Mouse (Mus musculus) B cell, adult 62 days (primary cell): ENCODE data around the gene Acot7. TPM values are rescaled to one million over a fixed set of nuclear protein-coding genes. Genes with fewer than 3 reads are reported as not detected.

Experiments
- total RNA-seq: library from RNA; stranded (reverse); gene quantifications from 4 replicates; pipeline ENCODE4 v1.2.4, GENCODE M21; 2023

Acot7 gene
- 2.1 to 4.7 TPM (median 3.1 TPM) in 4 replicates for total RNA-seq

DNA sequence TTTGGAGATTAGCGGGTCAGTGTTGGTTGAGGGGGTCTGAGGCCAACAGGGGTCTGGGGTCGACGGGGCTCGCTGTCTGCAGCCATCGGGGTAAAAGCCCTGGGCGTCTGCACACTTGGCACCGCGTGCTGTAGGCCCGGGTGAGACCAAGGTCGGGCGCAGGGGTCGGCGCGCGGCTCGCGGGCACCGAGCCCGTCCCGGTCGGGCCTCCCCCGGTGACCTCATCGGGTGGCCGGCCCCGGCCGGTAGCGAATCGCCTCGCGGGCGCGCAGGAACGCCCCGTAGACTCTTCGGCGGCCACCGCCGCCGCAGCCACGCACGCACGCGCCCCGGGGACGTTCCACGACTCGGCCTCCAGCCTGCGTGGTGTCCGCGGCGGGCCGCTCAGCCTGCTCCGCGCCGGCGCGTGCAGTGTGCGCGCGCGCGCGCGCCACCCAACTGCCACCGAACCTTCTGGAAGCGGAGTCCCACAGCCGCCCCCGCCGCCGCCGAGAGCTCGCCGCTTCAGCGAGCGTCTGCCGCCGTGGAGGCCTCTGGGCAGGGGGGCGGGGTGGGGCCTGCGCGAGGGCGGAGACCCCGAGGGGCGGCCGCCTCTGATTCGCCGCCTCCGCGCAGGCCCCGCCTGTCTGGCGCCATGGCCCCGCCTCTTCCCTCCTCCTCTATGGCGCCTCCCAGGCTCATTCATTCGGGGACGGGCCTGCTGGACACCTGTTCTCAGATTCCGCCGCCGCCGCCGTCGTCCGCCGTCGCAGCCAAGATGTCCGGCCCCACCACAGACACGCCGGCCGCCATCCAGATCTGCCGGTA, at the start of gene Acot7:
Acot7 (plus strand) TSS at position 598 of the 807 bp plus-strand sequence.

DNA sequence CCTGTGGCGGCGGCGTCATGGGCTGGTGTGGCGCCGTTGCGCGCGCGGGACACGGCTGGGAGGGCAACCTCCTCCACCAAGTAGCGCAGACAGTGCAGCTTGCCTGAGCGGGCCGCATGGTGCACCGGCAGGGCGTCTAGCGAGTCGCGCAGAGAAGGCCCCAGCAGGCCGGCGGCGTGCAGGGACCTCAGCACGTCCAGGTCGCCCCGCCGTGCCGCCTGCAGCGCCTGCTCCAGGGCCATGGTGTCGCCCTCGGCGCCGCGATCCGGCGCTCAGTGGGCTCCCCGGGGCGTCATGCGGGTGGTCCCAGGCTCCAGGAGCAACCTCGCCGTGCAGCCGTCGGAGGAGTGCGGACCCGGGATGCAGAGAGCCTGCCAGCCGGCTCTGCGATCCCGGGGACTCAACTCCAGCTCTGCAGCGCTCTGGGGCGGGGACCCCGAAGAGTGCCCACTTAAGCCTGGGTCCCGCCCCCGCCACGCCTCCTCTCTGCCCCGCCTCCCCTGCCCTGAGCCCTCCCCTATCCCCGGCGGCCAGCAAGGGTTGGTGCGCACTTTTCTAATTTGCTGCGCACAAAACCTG, 25.9 kb upstream of the Acot7 start, which contains the start of gene Espn:
Espn (minus strand) TSS at position 406 of the 579 bp plus-strand sequence.

DNA sequence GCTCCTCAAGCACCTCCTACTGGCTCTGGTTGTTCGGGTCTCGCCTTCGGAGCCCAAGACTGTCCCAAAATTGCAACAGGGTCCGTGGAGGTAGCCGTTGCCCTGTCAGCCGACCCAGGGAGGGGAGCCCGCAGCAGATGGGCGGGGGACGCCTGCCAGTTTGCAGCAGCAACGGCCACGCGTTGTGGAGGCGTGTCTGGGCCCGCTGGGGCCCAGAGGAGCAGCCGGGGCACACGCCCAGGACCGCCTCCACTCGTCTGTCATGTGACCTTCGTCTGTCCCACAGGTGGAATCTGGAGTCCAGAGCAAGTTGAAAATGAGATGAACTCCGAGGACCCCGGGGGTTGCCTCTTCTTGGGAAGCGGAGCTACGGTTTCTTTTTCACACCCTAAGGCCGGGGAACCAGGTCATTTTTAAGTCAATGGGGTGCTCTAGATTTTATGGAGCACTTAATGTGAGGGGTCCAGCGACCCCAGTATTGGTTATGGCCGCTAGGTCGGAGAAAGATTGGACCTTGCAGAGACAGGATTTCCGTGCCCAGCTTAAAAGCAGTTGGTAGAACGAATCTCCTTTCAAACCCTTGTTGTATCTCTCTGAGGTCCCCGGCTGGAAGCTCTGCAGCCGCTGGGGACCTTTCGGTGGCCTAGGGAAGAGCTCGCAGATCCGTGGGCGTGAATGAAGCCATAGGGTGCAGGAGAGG, 19.2 kb upstream of the Acot7 start, which contains the start of gene Hes2:
Hes2 (plus strand) TSS at position 283 of the 700 bp plus-strand sequence.

DNA sequence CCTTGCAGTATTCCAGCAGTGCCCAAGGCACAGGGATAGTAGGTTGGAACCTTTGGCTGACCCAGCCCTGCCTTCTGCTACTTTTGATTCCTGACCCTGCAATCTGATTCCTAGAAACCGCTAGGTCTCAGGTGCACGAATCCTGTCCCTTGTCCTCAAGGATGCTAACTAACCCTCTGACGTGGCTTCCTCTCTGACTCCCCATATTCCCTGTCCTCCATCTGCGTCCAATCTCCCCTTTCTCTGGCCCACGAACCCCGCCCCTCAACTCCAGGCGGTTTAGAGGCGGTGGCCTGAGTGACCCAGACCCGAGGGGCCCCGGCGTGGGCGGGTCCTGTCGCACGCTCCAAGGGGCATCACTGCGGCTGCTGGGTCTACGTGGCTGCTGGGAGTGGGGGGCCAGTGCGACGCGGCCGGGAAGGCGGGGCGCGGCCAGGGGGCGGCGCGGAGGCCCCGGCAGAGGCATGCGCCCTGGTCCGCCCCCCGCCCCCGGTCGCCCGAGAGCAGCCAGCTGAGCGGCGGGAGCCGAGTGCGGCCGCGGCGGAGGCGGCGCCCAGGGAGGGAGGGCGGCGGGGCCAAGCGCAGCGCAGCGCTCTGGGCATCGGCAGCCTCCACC, 95.8 kb downstream of the Acot7 start, which contains the start of gene Gpr153:
Gpr153 (plus strand) TSS at position 612 of the 616 bp plus-strand sequence.

DNA sequence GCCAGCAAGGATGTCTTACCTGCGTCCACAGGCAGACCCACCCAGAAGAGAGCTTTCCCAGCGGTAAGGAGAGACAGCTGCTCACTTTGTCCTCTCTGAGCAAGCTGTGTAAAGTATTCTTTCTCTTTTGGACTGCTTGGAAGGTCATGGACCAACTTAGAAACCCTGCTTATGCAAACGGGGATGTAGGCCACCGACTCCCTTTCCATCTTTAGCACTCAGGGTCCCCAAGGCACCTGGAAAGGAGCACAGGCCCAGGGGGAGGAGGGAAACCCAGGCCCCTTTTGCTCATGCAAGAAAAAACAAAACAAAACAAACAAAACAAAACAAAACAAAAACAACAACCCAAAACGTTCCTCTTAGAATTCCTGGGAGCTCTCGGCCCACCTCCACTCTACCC, 113.6 kb downstream of the Acot7 start, which contains the start of gene Hes3:
Hes3 (minus strand) TSS at position 101 of the 400 bp plus-strand sequence.

DNA sequence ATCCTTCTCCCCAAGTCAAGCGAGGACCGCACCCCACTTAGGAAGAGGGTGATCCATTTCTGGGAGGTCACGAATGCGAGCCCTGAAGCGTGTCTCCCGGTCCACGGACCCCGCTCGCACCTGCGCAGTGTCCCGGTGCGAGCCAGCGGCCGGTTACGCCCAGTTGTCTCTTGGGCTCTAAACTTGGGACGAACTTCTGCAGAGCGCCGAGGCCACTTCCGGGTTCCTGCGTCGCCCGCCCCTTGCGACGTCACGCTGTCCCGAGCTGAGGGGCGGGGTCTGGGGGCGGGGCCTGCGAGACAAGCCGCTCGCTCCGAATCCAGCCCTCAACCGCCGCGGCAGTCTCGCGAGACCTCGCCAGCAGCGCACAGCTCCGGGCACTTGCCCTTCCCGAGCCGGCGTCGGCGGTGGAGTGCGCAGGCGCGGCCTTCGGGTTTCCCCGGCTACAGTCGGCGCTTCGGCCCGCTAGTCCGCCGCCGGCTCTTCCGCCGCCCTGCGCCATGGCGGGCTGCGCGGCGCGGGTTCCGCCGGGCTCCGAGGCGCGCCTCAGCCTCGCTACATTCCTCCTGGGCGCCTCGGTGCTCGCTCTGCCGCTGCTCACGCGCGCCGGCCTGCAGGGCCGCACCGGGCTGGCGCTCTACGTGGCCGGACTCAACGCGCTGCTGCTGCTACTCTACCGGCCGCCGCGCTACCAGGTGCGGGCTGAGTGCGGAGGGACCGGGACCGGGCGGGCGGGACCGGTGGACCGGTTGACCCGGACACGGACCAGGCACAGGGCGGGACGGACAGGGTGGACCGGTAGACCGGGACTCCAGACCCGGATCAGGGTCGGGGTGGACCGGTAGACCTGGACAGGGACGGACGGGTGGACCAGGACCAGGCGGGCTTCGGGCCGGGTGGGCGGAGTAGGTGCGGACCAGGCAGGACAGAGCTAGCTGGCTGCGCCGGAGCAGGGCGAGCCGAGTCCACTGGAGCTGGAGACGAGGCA, 119.2 kb downstream of the Acot7 start, which contains the start of gene Icmt:
Icmt (plus strand) TSS at position 354 of the 988 bp plus-strand sequence.

DNA sequence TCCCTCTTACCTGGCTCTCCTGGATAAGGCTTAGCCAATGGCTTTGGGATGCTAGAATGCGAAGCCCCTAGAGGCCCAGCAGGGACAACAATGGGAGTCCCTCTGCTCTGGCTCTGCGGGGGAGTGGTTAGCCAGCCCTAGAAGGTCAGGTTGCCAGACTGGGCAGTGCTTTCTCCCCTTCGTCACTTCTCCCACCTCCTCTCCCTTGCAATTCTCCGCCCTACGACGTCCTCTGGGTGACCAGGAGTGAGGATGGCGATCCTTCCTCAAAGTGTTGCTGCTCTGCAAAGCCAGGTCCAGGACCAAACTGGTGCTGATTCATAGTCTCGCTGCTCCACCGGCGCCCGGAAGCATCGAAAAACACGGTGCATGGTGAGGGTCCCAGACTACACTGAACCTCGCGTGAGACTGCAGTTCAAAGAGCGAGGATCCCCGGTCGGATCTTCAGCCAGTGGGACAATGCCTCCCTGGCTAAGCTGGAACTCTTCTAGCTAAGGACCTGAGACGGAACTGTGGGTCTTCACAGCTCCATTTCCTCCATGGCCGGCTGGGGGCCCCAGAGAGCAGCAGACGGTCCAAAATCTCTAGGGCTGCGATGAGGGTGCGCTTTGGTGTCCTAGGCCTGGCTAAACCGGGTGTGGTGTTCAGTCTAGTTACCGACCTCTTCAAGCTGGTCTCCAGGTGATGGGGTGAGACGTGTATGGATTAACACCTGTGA, 140.7 kb downstream of the Acot7 start, which contains the start of gene Rnf207:
Rnf207 (minus strand) TSS at position 477 of the 718 bp plus-strand sequence.

Other genes starting within 250 kb of the Acot7 start
- 68.5 to 81.5 TPM (median 74.4 TPM) in 4 replicates for gene Dnajc11, start 244.4 kb upstream of the Acot7 start, total RNA-seq
- gene Thap3, start 189.1 kb upstream of the Acot7 start, total RNA-seq, result 31.2 to 45.4 TPM (median 36.3 TPM) in 4 replicates
- gene Phf13, start 181.9 kb upstream of the Acot7 start, total RNA-seq, result 3.9 to 5.2 TPM (median 4.4 TPM) in 4 replicates
- 18.7 to 19.6 TPM (median 19.3 TPM) in 4 replicates for gene Klhl21, start 169.3 kb upstream of the Acot7 start, total RNA-seq
- gene Zbtb48, start 150.5 kb upstream of the Acot7 start, total RNA-seq, result 17.9 to 27.9 TPM (median 23.9 TPM) in 4 replicates
- gene Tas1r1, start 139.6 kb upstream of the Acot7 start, total RNA-seq, result not detected in 4 replicates
- 39.4 to 44.4 TPM (median 41.6 TPM) in 4 replicates for gene Nol9, start 138.8 kb upstream of the Acot7 start, total RNA-seq
- gene Plekhg5, start 105.6 kb upstream of the Acot7 start, total RNA-seq, result 1.5 to 5.8 TPM (median 3.5 TPM) in 4 replicates
- gene Tnfrsf25, start 62.2 kb upstream of the Acot7 start, total RNA-seq, result 0.56 TPM in 1 of 4 replicates, not detected in the others
- gene Espn, start 25.8 kb upstream of the Acot7 start, total RNA-seq, result 0.92 to 1.9 TPM (median 1.4 TPM) in 4 replicates
- gene Hes2, start 19.3 kb upstream of the Acot7 start, total RNA-seq, result not detected in 4 replicates
- not detected in 4 replicates for gene Gpr153, start 96.1 kb downstream of the Acot7 start, total RNA-seq
- not detected in 4 replicates for gene Hes3, start 113.5 kb downstream of the Acot7 start, total RNA-seq
- gene Icmt, start 119.1 kb downstream of the Acot7 start, total RNA-seq, result 25.4 to 30.7 TPM (median 26.1 TPM) in 4 replicates
- 0.18 TPM in 1 of 4 replicates, not detected in the others for gene Rnf207, start 140.9 kb downstream of the Acot7 start, total RNA-seq
- 868 to 926 TPM (median 883 TPM) in 4 replicates for gene Rpl22, start 147.6 kb downstream of the Acot7 start, total RNA-seq
- gene Chd5, start 160.5 kb downstream of the Acot7 start, total RNA-seq, result 0.12 to 1.1 TPM (median 0.97 TPM) in 3 of 4 replicates, not detected in the other